Comparison of ENCODE assay signal across 8 mouse cellular contexts in genomic region chr11:85786113-85786718, GRCm38 (mm10). TPM values are rescaled to one million over a fixed set of nuclear protein-coding genes. Genes with fewer than 3 reads are reported as not detected.
DNase-seq lines count a peak whose midpoint lies in the region; ATAC-seq and TF ChIP-seq lines count a peak whose summit lies in the region.

No protein-coding gene starts in this region.

- no peak overlapping the region for H3K4me3 ChIP-seq in forebrain, embryonic 16.5 days (replicated peaks; ENCODE audit: low read length)
- H3K4me3 ChIP-seq in forebrain, embryonic 11.5 days (ENCODE audit: low read depth, low read length): no peak overlapping the region
- H3K4me3 ChIP-seq in liver, adult 2 months (ENCODE audit: insufficient read depth, low read depth, low read length): no peak overlapping the region
- H3K4me3 ChIP-seq in liver, embryonic 11.5 days (ENCODE audit: low read depth, low read length): no peak overlapping the region
- no peak overlapping the region for H3K4me3 ChIP-seq in embryonic fibroblast, embryonic 13.5 days (ENCODE audit: insufficient read depth, low read length)

- WGBS in forebrain, embryonic 16.5 days: 68% methylated on average over 3 of the region's 3 CpGs
- whole genome bisulfite sequencing in forebrain, embryonic 11.5 days: 83% methylated on average over 3 of the region's 3 CpGs
- 85% methylated on average over 3 of the region's 3 CpGs for WGBS in liver, adult 2 months
- 73% methylated on average over 3 of the region's 3 CpGs for WGBS in liver, embryonic 11.5 days

- TF ChIP-seq POLR2A in liver, adult 2 months (IDR thresholded peaks at IDR 0.05; ENCODE audit: extremely low read depth, insufficient read depth, low read length): no peak
- no peak for TF ChIP-seq POLR2A in embryonic fibroblast, embryonic 13.5 days (IDR thresholded peaks at IDR 0.05; ENCODE audit: low read depth, low read length)

- peak; percentile 27 for TF ChIP-seq CTCF in liver, adult 2 months (IDR thresholded peaks at IDR 0.05; ENCODE audit: low read depth, low read length)
- TF ChIP-seq CTCF in embryonic fibroblast, embryonic 13.5 days (IDR thresholded peaks at IDR 0.05; ENCODE audit: borderline replicate concordance, insufficient read depth, low read length): peak; percentile 16; the same call in 1 of the 2 replicates

- H3K27ac ChIP-seq in forebrain, embryonic 16.5 days (ENCODE audit: low read length): no peak overlapping the region
- H3K27ac ChIP-seq in forebrain, embryonic 11.5 days (ENCODE audit: low read depth, low read length): no peak overlapping the region
- no peak overlapping the region for H3K27ac ChIP-seq in liver, adult 2 months (replicated peaks; ENCODE audit: insufficient read depth, low read depth, low read length)
- H3K27ac ChIP-seq in liver, embryonic 11.5 days (ENCODE audit: low read depth, low read length): no peak overlapping the region
- no peak overlapping the region for H3K27ac ChIP-seq in embryonic fibroblast, embryonic 13.5 days (ENCODE audit: insufficient read depth, low read length)

- H3K79me2 ChIP-seq in liver, adult 2 months (ENCODE audit: control insufficient read depth, insufficient read depth, low read length): no peaks in the 10 kb centered on the region

- no peak overlapping the region for H3K4me2 ChIP-seq in forebrain, embryonic 16.5 days (ENCODE audit: low read length)
- H3K4me2 ChIP-seq in forebrain, embryonic 11.5 days (ENCODE audit: low read depth, low read length, severe bottlenecking): no peak overlapping the region
- H3K4me2 ChIP-seq in liver, embryonic 11.5 days: no peak overlapping the region

- 0 out of 2 replicates have a peak, but pooled peaks have one; percentile 10 for ATAC-seq in forebrain, embryonic 16.5 days
- no peak for ATAC-seq in forebrain, embryonic 11.5 days (replicated peaks; ENCODE audit: low FRiP score)
- no peak for ATAC-seq in liver, embryonic 11.5 days (replicated peaks; ENCODE audit: low FRiP score)

- DNase-seq in forebrain, embryonic 11.5 days (ENCODE audit: low spot score): no peak
- DNase-seq in liver, adult 2 months (ENCODE audit: extremely low read depth, low read depth, low spot score): peak; percentile 58
- no peak for DNase-seq in liver, embryonic 11.5 days (ENCODE audit: low spot score)
- peak; percentile 24 for DNase-seq in retina, postnatal 7 days (ENCODE audit: low read depth, low spot score)
- no peak for DNase-seq in B cell, adult 2 months
- no peak for DNase-seq in gastrocnemius, postnatal 36 days

- no peaks in the 10 kb centered on the region for H3K4me1 ChIP-seq in forebrain, embryonic 16.5 days (replicated peaks; ENCODE audit: control insufficient read depth, insufficient read depth, low read length)
- no peaks in the 10 kb centered on the region for H3K4me1 ChIP-seq in forebrain, embryonic 11.5 days (replicated peaks; ENCODE audit: control insufficient read depth, insufficient read depth, low read length)
- H3K4me1 ChIP-seq in liver, adult 2 months (ENCODE audit: control insufficient read depth, insufficient read depth, low read length): no peaks in the 10 kb centered on the region
- H3K4me1 ChIP-seq in liver, embryonic 11.5 days (replicated peaks; ENCODE audit: control insufficient read depth, insufficient read depth, low read length): peaks cover 14% of the 10 kb centered on the region
- no peaks in the 10 kb centered on the region for H3K4me1 ChIP-seq in embryonic fibroblast, embryonic 13.5 days (ENCODE audit: control insufficient read depth, insufficient read depth, low read length)

- H3K27me3 ChIP-seq in forebrain, embryonic 16.5 days (replicated peaks; ENCODE audit: control insufficient read depth, insufficient read depth, low read length): no peaks in the 10 kb centered on the region
- no peaks in the 10 kb centered on the region for H3K27me3 ChIP-seq in forebrain, embryonic 11.5 days (ENCODE audit: control insufficient read depth, insufficient read depth, low read length)
- no peaks in the 10 kb centered on the region for H3K27me3 ChIP-seq in liver, adult 2 months (ENCODE audit: control insufficient read depth, insufficient read depth, low read length)
- H3K27me3 ChIP-seq in liver, embryonic 11.5 days (replicated peaks; ENCODE audit: control insufficient read depth, insufficient read depth, low read length): peaks cover 9% of the 10 kb centered on the region

- H3K36me3 ChIP-seq in forebrain, embryonic 16.5 days (ENCODE audit: control insufficient read depth, insufficient read depth): no peaks in the 10 kb centered on the region
- no peaks in the 10 kb centered on the region for H3K36me3 ChIP-seq in forebrain, embryonic 11.5 days (ENCODE audit: control insufficient read depth, insufficient read depth, low read length)
- H3K36me3 ChIP-seq in liver, adult 2 months (ENCODE audit: control insufficient read depth, insufficient read depth, low read length): no peaks in the 10 kb centered on the region
- no peaks in the 10 kb centered on the region for H3K36me3 ChIP-seq in liver, embryonic 11.5 days (ENCODE audit: control insufficient read depth, insufficient read depth, low read length)

- intact Hi-C loops in gastrocnemius, postnatal 36 days (cut with DNase I): no loop called here

- H3K9ac ChIP-seq in forebrain, embryonic 16.5 days (replicated peaks; ENCODE audit: low read depth, low read length): no peak overlapping the region
- no peak overlapping the region for H3K9ac ChIP-seq in forebrain, embryonic 11.5 days (ENCODE audit: low read length)
- H3K9ac ChIP-seq in liver, adult 2 months (ENCODE audit: low read depth, low read length): no peak overlapping the region
- no peak overlapping the region for H3K9ac ChIP-seq in liver, embryonic 11.5 days (ENCODE audit: low read depth, low read length)

- H3K9me3 ChIP-seq in forebrain, embryonic 16.5 days (ENCODE audit: control insufficient read depth, low read length): no peaks in the 10 kb centered on the region
- no peaks in the 10 kb centered on the region for H3K9me3 ChIP-seq in forebrain, embryonic 11.5 days (ENCODE audit: control insufficient read depth, low read length)
- H3K9me3 ChIP-seq in liver, embryonic 11.5 days (ENCODE audit: control insufficient read depth, low read length): no peaks in the 10 kb centered on the region

RNA-seq across cellular contexts. Expression of gene Tbx2, which starts 46.1 kb away (rescaled TPM):
- polyA plus RNA-seq in forebrain, embryonic 16.5 days (2015; fragmentation: Nextera tagmentation; extraction: Ambion mirVana): 0.47 and 0.68 TPM in 2 replicates
- polyA plus RNA-seq in forebrain, embryonic 11.5 days (2014; fragmentation: Nextera tagmentation; extraction: Ambion mirVana): 1.5 and 2.0 TPM in 2 replicates
- 1.3 and 1.4 TPM in 2 replicates for total RNA-seq in liver, adult 2 months (2014; rRNA removed)
- 2.4 and 3.0 TPM in 2 replicates for polyA plus RNA-seq in liver, adult 2 months (2012; rRNA removed)
- 2.7 and 3.2 TPM in 2 replicates for polyA plus RNA-seq in liver, embryonic 11.5 days (2014; fragmentation: Nextera tagmentation; extraction: Ambion mirVana)
- polyA plus RNA-seq in embryonic fibroblast, embryonic 13.5 days (2011; ENCODE audit: insufficient read length, low read depth, missing spikeins): 2.2 and 3.0 TPM in 2 replicates
- total RNA-seq in gastrocnemius, postnatal 36 days (2021): 1 to 10 TPM; 3.0 to 3.7 TPM

Comparison
In these comparisons a context has a peak if more than half of its experiments do, and no peak if none do; other contexts are left out.
1. DNase-seq: peak in liver, adult 2 months (single experiment) and retina, postnatal 7 days (single experiment); none in forebrain, embryonic 11.5 days (single experiment), liver, embryonic 11.5 days (single experiment), B cell, adult 2 months (0 of 2) and gastrocnemius, postnatal 36 days (0 of 2).